Mouse (Mus musculus): Measurements from ENCODE around the gene Asb1. TPM values are rescaled to one million over a fixed set of nuclear protein-coding genes. Genes with fewer than 3 reads are reported as not detected.

The Asb1 gene
- 10.2 and 13.4 TPM in 2 replicates for polyA plus RNA-seq (2015; fragmentation: Nextera tagmentation; extraction: Ambion mirVana)

GRCm38 (mm10) chr1:91540271-91540826 is at the start of gene Asb1:
Asb1 (plus strand) TSS chr1:91540544.
- under 1% methylated on average over 41 of the region's 41 CpGs for WGBS (ENCODE audit: insufficient replicate concordance)
- H3K36me3 ChIP-seq (replicated peaks) = peaks cover 13% of the 10 kb centered on the region
- peak within 1 kb of the TSS; percentile 98 for H3K4me2 ChIP-seq
- no peaks in the 10 kb centered on the region for H3K27me3 ChIP-seq
- no peaks in the 10 kb centered on the region for H3K9me3 ChIP-seq (replicated peaks)
- peak within 1 kb of the TSS; percentile 76 for H3K4me3 ChIP-seq (replicated peaks)
- H3K4me1 ChIP-seq (replicated peaks) = peaks cover 81% of the 10 kb centered on the region
- peak within 1 kb of the TSS; percentile 97 for H3K27ac ChIP-seq (replicated peaks)
- H3K9ac ChIP-seq = peak within 1 kb of the TSS; percentile 87
- ATAC-seq (ENCODE audit: insufficient read depth) = peak; percentile 91

- ATAC-seq (ENCODE audit: insufficient read depth) = no peak
- 22% methylated on average over 2 of the region's 2 CpGs for WGBS (ENCODE audit: insufficient replicate concordance)
- H3K27me3 ChIP-seq = peaks cover 7% of the 10 kb centered on the region
- no peak overlapping the region for H3K9ac ChIP-seq
- no peak overlapping the region for H3K4me2 ChIP-seq
- H3K4me1 ChIP-seq (replicated peaks) = peaks cover 28% of the 10 kb centered on the region
- H3K4me3 ChIP-seq (replicated peaks) = no peak overlapping the region
- no peaks in the 10 kb centered on the region for H3K36me3 ChIP-seq (replicated peaks)
- H3K27ac ChIP-seq (replicated peaks) = no peak overlapping the region
- H3K9me3 ChIP-seq (replicated peaks) = no peaks in the 10 kb centered on the region
These were observed 47.6 kb upstream of the Asb1 start for GRCm38 (mm10) chr1:91492740-91493139.

GRCm38 (mm10) chr1:91493938-91494337 is 46.4 kb upstream of the Asb1 start:
- H3K9ac ChIP-seq = no peak overlapping the region
- ATAC-seq (ENCODE audit: insufficient read depth) = 0 out of 2 replicates have a peak, but pooled peaks have one; percentile 2

GRCm38 (mm10) chr1:91494457-91495140 is 45.7 kb upstream of the Asb1 start, which contains the start of gene Traf3ip1:
Traf3ip1 (plus strand) TSS chr1:91494647.
- no peak within 1 kb of the TSS for H3K27ac ChIP-seq (replicated peaks)
- peaks cover 28% of the 10 kb centered on the region for H3K4me1 ChIP-seq (replicated peaks)
- WGBS (ENCODE audit: insufficient replicate concordance) = under 1% methylated on average over 79 of the region's 79 CpGs
- H3K4me2 ChIP-seq = peak within 1 kb of the TSS; percentile 91
- H3K4me3 ChIP-seq (replicated peaks) = peak within 1 kb of the TSS; percentile 86
- H3K9me3 ChIP-seq (replicated peaks) = no peaks in the 10 kb centered on the region
- no peaks in the 10 kb centered on the region for H3K36me3 ChIP-seq (replicated peaks)
- H3K27me3 ChIP-seq = peaks cover 7% of the 10 kb centered on the region
- H3K9ac ChIP-seq = peak within 1 kb of the TSS; percentile 71
- ATAC-seq (ENCODE audit: insufficient read depth) = peak; percentile 99

More at GRCm38 (mm10) chr1:91493938-91494337, 46.4 kb upstream of the Asb1 start:
- no peaks in the 10 kb centered on the region for H3K36me3 ChIP-seq (replicated peaks)
- H3K4me2 ChIP-seq = peak overlapping the region; percentile 91
- H3K27ac ChIP-seq (replicated peaks) = no peak overlapping the region
- peak overlapping the region; percentile 86 for H3K4me3 ChIP-seq (replicated peaks)
- H3K4me1 ChIP-seq (replicated peaks) = peaks cover 28% of the 10 kb centered on the region
- peaks cover 7% of the 10 kb centered on the region for H3K27me3 ChIP-seq
- 30% methylated on average over 3 of the region's 3 CpGs for WGBS (ENCODE audit: insufficient replicate concordance)
- H3K9me3 ChIP-seq (replicated peaks) = no peaks in the 10 kb centered on the region

GRCm38 (mm10) chr1:91495321-91495720 is 45.0 kb upstream of the Asb1 start:
- Histone ChIP-seq H3K9me3 (replicated peaks) (no peaks in the 10 kb centered on the region), H3K4me1 (replicated peaks) (peaks cover 23% of the 10 kb centered on the region), H3K27ac (replicated peaks) (no peak overlapping the region), H3K9ac (peak overlapping the region; percentile 71; the same call in 1 of the 2 replicates), H3K4me3 (replicated peaks) (peak overlapping the region; percentile 86), H3K36me3 (replicated peaks) (no peaks in the 10 kb centered on the region; the same call in 1 of the 2 replicates), H3K4me2 (peak overlapping the region; percentile 91), H3K27me3 (peaks cover 7% of the 10 kb centered on the region)
- 43% methylated on average over 5 of the region's 5 CpGs for WGBS (ENCODE audit: insufficient replicate concordance)
- no peak for ATAC-seq (ENCODE audit: insufficient read depth)

GRCm38 (mm10) chr1:91498579-91498978 is 41.8 kb upstream of the Asb1 start:
- H3K9me3 ChIP-seq (replicated peaks) = no peaks in the 10 kb centered on the region
- 82% methylated on average over 6 of the region's 6 CpGs for WGBS (ENCODE audit: insufficient replicate concordance)
- H3K9ac ChIP-seq = no peak overlapping the region
- H3K4me2 ChIP-seq = no peak overlapping the region
- H3K27me3 ChIP-seq = no peaks in the 10 kb centered on the region
- peaks cover 20% of the 10 kb centered on the region for H3K36me3 ChIP-seq (replicated peaks)
- peaks cover 19% of the 10 kb centered on the region for H3K4me1 ChIP-seq (replicated peaks)
- H3K27ac ChIP-seq (replicated peaks) = no peak overlapping the region
- H3K4me3 ChIP-seq (replicated peaks) = no peak overlapping the region
- no peak for ATAC-seq (ENCODE audit: insufficient read depth)

GRCm38 (mm10) chr1:91504615-91505014 is 35.7 kb upstream of the Asb1 start:
- no peaks in the 10 kb centered on the region for H3K9me3 ChIP-seq (replicated peaks)
- ATAC-seq (ENCODE audit: insufficient read depth) = no peak
- WGBS (ENCODE audit: insufficient replicate concordance) = 39% methylated on average over 3 of the region's 3 CpGs
- H3K27ac ChIP-seq (replicated peaks) = no peak overlapping the region
- no peak overlapping the region for H3K4me3 ChIP-seq (replicated peaks)
- H3K4me2 ChIP-seq = no peak overlapping the region
- H3K9ac ChIP-seq = no peak overlapping the region
- peaks cover 20% of the 10 kb centered on the region for H3K36me3 ChIP-seq (replicated peaks)
- H3K27me3 ChIP-seq = no peaks in the 10 kb centered on the region
- no peaks in the 10 kb centered on the region for H3K4me1 ChIP-seq (replicated peaks)

GRCm38 (mm10) chr1:91514916-91515315 is 25.4 kb upstream of the Asb1 start:
- no peaks in the 10 kb centered on the region for H3K27me3 ChIP-seq
- ATAC-seq (ENCODE audit: insufficient read depth) = no peak
- H3K4me3 ChIP-seq (replicated peaks) = no peak overlapping the region
- no peaks in the 10 kb centered on the region for H3K36me3 ChIP-seq (replicated peaks)
- WGBS (ENCODE audit: insufficient replicate concordance) = 82% methylated on average over 11 of the region's 11 CpGs
- no peak overlapping the region for H3K9ac ChIP-seq
- no peak overlapping the region for H3K4me2 ChIP-seq
- H3K27ac ChIP-seq (replicated peaks) = no peak overlapping the region
- no peaks in the 10 kb centered on the region for H3K4me1 ChIP-seq (replicated peaks)
- no peaks in the 10 kb centered on the region for H3K9me3 ChIP-seq (replicated peaks)

GRCm38 (mm10) chr1:91515642-91516041 is 24.7 kb upstream of the Asb1 start:
- Histone ChIP-seq H3K9me3 (replicated peaks) (no peaks in the 10 kb centered on the region), H3K4me2 (no peak overlapping the region), H3K9ac (no peak overlapping the region), H3K27me3 (no peaks in the 10 kb centered on the region), H3K4me3 (replicated peaks) (no peak overlapping the region), H3K4me1 (replicated peaks) (no peaks in the 10 kb centered on the region), H3K27ac (replicated peaks) (no peak overlapping the region), H3K36me3 (replicated peaks) (no peaks in the 10 kb centered on the region)
- WGBS (ENCODE audit: insufficient replicate concordance) = 74% methylated on average over 6 of the region's 6 CpGs
- no peak for ATAC-seq (ENCODE audit: insufficient read depth)

GRCm38 (mm10) chr1:91523759-91524158 is 16.6 kb upstream of the Asb1 start:
- no peaks in the 10 kb centered on the region for H3K27me3 ChIP-seq
- H3K4me1 ChIP-seq (replicated peaks) = peaks cover 5% of the 10 kb centered on the region; the same call in 1 of the 2 replicates
- H3K9ac ChIP-seq = no peak overlapping the region
- H3K4me2 ChIP-seq = no peak overlapping the region
- no peak overlapping the region for H3K4me3 ChIP-seq (replicated peaks)
- H3K9me3 ChIP-seq (replicated peaks) = no peaks in the 10 kb centered on the region
- peak; percentile 63; the same call in 1 of the 2 replicates for ATAC-seq (ENCODE audit: insufficient read depth)
- peaks cover 18% of the 10 kb centered on the region; the same call in 1 of the 2 replicates for H3K36me3 ChIP-seq (replicated peaks)
- no peak overlapping the region for H3K27ac ChIP-seq (replicated peaks)
- 14% methylated on average over 10 of the region's 10 CpGs for WGBS (ENCODE audit: insufficient replicate concordance)

- no peaks in the 10 kb centered on the region for H3K9me3 ChIP-seq (replicated peaks)
- H3K27ac ChIP-seq (replicated peaks) = no peak overlapping the region
- H3K27me3 ChIP-seq = no peaks in the 10 kb centered on the region
- peaks cover 18% of the 10 kb centered on the region; the same call in 1 of the 2 replicates for H3K36me3 ChIP-seq (replicated peaks)
- no peak overlapping the region for H3K4me2 ChIP-seq
- H3K4me3 ChIP-seq (replicated peaks) = no peak overlapping the region
- 88% methylated on average over 14 of the region's 14 CpGs for WGBS (ENCODE audit: insufficient replicate concordance)
- no peak overlapping the region for H3K9ac ChIP-seq
- ATAC-seq (ENCODE audit: insufficient read depth) = no peak
- peaks cover 10% of the 10 kb centered on the region; the same call in 1 of the 2 replicates for H3K4me1 ChIP-seq (replicated peaks)
These were observed 14.5 kb upstream of the Asb1 start for GRCm38 (mm10) chr1:91525838-91526237.

All from liver, embryonic 15.5 days (tissue).